Mouse (Mus musculus) kidney, postnatal 36 days (tissue): ENCODE results near the gene Ebf3.

Experiments
- DNase-seq, 2 experiments: peaks; one replicate each; pipeline ENCODE4 v3.0.0; 2021 to 2022; ENCODE audit warnings: mixed read lengths in 2 of 2

The Ebf3 gene

DNA sequence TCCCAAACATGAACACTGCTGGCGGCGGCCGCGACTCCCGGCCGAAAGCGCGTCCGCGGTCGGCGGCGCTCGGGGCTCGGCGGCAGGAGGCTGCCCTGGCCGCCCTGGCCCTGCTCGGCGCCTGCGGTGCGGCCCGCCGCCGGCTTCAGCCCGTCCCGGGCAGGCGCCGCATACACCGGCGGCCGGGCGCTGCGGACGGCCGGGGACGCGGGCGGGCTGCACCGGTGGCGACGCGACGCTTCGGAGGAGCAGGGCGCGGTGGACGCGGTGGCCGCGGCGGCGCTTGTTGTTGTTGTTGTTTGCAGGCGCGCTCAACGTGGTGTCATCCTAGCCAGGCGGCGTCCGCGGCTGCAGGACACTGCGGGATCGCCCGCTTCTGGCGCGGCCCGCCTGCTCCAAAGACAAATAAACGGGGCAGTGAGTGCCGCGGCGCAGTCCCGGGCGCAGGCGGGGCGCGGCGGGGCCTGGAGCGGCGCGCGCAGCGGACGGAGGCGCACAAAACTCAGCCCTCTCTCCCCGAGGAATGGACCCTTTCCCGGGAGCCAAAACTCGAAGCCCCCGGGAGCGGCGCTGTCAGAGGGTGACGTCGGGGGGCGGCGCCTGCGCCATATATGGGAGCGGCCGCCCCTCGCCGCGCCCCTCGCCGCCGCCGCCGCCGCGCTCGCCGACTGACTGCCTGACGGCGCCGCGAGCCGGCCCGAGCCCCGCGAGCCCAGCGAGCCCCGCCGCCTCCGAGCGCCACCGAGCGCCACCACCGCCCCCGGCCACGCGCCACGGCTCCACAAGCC lies at the start of gene Ebf3:
Gene Ebf3, minus strand, starts transcription at position 542 of the 788 bp plus-strand sequence.
- peak; percentile 70 to 88 for DNase-seq

DNA sequence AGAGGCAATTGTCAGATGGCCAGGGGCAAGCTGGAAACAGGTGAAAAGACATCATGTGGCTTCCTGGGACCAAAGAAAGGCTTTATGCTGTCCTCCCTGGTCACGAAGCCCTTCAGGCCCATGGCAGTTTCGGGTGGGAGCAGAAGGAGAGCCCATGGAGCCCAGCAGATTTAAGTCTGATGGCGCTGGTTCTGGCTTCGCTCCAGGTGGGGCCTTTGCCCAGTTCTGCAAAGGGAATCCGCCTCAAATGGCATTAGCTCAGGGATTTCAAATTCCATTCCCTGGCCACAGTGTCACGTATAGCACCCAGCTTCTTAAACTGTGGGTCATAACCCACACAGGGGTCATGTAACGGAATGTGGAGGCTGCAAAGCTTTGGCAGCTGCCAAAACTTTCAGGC lies 32.6 kb upstream of the Ebf3 start:
- DNase-seq: no peak

DNA sequence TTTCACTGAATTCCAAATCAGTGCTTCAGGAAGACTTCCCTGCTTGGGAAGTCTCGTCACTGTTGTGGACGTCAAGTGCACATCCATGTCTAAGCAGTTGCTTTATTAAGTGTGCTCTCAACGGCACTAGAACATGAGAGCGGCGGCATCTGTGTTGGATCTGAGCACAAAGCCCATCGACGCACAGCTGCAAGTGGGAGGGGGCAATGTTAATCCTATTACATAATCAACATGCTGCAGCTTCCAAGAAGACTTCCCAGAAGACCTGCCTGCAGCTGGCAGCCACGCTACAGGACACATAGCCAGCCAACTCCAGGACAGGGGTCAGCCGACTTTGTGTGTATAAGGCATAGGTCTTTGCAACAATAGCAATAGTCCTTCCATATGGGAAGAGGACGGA lies 31.8 kb upstream of the Ebf3 start:
- DNase-seq: no peak

DNA sequence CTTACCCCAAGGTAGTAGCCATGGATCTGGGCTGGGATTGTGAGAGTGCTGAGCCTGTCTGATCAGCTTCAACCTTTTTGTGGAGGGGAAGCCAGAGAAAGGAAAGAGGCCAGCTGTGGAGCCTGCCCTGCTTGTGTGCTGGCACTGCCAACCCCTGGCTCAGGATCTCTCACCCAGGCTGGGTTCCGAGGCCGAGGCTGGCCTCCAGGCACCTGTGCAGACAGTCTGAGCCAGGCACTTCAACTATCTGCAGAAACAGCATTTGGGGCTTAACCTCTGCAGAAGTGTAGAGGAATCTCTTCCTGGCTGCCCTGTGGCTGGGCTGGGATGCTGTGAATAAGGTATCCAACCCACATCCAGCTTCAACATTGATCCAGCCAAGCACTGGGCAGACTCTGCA lies 19.7 kb upstream of the Ebf3 start:
- DNase-seq: no peak

DNA sequence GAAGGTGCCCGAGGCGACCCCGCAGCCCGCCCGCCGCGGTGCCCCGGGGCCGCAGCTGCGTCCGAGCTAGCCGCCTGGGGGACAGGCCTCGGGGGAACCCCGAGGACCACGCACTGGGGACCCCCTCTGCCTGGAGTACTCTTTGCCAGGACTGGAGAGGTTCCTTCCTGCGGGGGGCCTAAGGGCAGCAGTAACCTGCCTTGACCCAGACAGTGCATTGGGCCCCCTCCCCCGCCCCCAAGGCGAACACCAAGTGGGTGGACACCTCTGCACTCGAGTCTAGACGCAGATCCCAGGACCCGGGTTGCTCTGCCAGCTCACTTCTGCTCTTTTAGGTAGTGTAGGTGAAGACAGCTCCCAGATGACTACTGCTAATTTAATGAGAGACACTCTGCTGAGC lies 8.7 kb upstream of the Ebf3 start:
- peak in 1 of 2 experiments; percentile 15 for DNase-seq

DNA sequence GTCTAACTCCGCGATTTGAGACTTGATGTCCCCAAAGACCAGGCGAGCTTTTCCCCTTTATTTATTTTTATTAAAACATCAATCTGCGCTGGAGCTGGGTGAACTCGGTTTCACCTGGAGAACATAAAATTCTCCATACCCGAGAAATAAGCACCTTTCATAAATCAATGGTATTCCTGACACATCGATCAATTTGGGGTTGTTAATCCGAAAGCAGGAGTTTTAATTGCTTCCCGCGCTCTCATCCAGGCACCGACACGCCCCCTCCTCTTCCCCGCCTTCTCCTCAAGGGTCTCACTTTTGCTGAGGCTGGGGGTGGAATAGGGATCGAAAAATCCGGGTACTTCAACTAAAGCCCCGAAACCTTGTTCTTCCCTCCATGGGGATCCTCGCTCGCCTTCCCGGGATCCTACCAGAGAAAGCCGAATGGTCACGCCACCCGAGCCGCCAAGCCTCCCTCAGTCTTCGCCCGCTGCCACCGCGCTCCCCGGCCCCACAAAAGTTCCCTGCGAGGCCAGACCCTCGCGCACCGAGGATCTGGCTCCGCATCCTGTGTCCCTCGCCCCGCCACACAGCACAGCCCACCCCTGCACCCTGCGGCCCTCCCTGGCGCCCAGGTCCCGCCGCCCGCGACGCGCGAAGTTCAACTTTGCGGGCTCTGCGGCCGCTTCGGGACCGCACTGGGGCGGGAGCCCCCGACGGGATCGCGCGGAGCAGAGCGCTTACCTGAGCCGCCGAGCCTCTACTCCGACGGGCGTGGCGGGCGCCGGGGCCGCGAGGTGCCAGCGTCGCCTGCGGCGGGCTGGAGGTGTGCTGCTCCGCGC lies 7.9 kb upstream of the Ebf3 start:
- DNase-seq: peak in 1 of 2 experiments; percentile 15

DNA sequence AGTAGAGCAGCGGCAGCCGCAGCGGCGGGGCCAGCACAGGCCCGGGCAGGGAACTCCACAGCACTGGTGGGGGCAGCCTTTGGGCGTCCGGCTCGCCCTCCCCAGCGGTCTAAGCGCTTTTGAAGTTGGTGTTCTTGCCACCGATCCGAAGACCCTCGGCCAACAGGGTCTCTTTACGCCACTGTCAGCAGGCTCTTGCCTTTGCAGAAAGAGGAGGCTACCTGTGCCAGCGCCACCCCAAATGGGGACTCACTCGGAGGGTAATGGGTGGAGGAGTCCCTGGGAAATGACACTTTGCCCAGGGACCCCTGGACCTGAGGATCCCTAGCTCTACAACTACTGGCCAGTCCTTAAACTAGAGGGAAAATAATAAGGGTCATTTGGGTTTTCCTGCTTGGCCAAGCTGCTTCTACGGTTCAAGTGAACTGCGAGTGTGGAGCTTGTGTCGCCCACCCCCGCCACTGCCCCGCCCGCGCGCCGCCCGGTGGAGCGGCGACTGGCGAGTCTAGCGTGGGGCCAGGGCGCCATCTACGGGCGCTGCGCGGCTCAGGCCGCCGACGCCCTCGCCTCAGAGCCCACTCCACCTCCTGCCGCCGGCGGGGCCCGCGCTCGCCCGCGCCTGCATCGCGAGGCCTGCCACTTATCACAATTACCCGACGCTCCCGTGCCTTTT lies 7.0 kb upstream of the Ebf3 start:
- DNase-seq: peak in 1 of 2 experiments; percentile 79

DNA sequence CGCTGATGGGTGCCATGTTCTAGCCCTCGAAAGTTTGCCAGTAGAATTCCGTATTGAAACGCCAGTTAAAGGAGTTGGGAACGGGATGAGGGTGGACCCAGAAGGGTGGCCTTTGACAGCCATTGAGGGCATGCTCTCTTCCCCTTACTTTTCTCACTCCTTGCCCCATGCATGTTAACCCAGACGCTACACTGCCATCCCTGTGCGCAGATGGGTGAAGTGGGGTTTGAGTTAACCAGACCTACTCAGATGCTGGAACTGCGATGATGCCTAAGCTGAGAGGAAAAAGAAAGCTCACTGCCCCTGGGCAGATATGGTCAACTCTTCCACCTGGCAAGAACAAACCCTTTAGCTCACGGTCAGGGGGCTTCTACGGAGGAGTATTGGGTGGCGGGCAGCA lies 6.1 kb upstream of the Ebf3 start:
- no peak for DNase-seq

DNA sequence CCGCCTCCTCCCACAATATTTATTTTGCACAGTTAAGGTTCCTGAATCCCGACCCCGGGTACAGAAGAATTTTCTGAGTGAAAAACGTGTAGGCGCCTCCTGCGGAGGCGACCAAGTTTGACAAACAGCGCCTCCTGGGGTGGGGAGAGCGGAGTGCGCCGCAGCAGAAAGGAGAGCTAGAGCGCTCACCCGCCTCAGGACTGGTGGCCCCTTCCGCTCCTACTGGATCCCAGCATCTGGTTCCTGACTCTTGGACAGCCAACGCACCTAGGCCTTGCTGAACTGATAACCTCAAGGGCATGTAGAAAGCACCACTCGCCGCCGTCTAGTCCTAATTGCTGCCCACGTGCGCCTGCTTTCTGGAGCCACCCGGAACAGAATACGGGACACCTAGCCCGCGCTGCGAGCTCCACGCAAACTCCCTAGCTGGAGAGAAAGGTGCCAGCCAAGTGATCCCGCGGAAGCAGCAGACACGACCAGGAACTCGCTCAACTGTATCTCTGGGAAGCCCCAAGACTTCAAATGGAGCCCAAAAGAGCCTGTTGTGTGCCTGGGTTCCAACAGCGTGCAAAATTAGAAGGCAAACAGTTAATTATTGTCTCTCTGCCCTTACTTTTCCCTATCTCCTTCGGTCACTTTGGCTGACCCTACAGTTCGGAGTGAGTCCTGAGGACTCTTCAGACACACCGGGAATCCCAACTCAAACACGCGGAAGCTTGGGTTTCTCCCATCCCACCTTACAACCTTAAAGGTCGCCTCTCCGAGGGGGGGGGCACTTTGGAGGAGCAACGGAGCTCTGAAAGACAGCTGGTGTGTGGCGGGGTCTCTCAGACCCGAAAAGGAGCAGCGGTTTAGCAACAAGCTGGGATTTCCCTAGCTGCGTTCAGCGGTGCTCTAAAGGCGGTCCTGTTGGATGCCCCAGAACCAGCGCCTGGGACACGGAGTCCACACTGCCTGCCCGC lies 5.0 kb upstream of the Ebf3 start:
- DNase-seq: peak in 1 of 2 experiments; percentile 72

DNA sequence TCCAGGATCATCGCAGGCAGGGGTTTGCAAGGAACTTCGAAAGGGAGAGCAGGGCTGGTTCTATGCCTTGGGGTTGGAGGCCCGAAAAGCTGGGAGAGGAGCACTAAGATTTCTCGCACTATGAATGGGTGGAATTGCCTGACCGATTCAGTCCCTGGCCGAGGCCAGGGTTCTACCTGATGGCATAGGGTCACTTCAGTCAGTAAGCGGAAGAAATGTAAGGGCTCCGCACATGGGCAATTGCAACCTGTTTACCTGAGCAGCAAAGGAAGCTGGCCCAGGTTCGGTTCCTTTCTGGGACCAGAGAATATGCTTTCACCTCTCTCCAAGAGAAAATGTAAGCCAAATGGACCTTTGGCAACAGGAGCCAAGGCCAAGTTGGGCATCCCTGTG lies 4.1 kb upstream of the Ebf3 start:
- DNase-seq: no peak

DNA sequence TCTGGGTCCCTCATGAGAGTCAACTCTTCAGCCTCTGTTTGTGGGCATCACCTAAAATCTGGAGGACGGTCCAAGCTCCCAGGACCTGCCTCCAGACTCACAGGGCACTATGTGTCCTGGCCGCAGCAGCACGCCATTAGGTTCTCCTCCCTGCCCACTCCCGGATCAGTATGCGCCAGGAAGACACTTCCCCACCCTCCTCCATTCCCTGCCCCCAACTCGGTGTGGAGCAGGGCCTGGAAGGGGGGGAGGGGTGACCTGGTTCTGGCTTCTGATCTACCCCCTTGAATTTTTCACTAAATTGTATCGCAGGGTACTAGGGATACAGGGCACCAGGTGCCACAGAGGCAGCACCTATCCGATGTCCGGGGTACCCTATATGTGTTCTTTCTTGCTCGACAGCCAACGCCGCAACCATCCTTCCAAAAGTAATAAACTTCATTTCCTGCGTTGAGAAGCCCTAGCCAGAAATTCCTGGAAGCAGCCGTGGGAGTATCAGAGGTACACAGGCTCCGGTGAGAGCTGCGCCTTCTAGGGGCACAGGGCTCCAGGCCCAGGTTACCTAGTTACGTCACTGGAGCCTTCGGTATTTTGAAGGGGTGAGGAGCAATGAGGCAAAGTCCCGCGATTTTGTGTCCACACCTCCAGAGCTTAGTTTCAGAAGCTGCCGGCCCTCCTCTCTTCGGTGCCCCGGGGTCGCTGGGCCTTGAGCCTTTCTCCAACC lies 3.6 kb upstream of the Ebf3 start:
- DNase-seq: peak in 1 of 2 experiments; percentile 7

DNA sequence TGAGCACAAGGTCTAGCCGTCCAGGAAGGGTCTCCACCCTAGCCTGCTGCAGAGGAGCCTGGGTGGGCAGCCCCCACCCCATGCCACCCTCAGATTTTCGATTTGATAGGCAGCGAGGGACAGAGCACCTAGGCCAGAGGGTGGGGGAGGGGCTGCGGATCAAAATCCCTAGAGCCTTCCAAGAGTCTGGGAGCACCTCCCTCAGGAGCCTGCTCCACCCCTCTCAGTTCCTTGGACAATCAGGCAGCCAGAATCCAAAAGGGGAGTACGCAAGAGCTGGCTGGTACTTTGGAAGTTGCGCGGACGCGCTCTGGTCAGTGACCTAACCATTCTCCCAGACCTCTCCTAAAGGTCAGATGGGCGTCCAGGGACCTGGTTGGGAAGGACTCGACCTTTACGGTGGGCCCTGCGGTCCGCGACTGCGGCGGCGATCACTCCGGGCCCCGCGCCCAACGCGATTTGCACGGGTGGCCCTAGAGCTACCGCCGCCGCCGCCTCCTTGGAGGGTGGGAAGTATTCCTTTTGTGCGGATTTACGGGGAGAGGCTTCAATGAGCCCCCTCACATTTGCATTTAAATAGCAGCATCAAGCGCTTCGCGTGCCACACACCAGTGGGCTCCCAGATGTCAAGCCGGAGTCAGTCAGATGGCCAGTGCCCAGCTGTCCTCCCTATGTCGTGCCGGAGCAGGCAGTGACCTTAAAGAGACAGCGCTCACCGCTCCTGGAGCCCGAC lies 2.8 kb upstream of the Ebf3 start:
- DNase-seq: peak in 1 of 2 experiments; percentile 10

DNA sequence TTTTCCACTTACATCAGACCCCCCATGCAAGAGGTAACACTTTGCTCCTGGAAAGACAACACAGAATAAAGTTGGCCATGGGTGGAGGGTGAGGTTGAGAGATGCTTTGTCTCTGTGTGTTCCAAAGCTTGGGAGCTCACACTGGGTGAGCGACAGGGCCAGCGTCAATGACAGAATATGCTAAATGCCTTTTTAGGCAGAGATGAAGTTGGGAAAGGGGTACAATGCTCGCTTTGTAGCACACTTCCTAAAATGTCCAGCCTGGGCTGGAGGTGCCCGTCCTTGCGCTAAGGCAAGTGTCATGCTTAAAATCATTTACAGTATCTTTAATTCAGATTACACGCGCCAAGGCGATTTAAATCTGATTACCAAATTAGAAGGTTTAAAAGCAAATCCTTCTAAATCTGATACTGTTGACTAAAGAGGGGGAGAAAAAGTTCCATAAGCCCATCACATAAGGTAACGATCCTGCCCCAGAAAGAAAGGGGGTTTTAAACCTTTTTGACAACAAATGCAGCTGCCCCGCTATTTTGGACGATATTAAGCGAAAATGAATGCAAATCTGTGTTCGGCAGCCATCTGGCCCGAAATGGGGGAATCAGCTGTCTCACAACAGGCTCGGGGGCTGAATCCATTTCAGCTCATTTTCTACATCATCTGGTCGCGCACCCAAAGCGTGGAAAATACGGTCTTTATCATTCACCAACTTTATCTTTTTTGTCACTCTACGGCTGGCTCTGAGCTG lies 2.1 kb upstream of the Ebf3 start:
- DNase-seq: no peak

DNA sequence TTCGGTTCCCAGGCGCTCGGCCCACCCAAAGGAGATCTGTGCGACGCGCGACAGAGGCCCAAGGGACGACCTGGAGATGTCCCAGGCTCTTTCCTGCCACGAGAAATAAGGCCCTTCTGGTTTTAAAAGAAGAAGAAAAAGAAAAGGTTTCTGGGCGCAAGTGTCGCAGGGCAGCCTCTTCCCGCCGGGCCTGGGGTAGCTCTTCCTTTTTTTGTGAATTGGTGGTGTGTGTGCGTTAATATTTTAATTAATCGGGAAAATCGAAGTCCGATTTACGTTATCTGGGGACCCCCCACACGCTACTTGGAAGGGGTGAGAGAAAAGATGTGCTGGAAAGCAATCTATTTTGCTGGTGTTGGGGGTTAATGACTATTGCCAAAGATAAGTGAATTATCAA lies 1.3 kb upstream of the Ebf3 start:
- DNase-seq: no peak

DNA sequence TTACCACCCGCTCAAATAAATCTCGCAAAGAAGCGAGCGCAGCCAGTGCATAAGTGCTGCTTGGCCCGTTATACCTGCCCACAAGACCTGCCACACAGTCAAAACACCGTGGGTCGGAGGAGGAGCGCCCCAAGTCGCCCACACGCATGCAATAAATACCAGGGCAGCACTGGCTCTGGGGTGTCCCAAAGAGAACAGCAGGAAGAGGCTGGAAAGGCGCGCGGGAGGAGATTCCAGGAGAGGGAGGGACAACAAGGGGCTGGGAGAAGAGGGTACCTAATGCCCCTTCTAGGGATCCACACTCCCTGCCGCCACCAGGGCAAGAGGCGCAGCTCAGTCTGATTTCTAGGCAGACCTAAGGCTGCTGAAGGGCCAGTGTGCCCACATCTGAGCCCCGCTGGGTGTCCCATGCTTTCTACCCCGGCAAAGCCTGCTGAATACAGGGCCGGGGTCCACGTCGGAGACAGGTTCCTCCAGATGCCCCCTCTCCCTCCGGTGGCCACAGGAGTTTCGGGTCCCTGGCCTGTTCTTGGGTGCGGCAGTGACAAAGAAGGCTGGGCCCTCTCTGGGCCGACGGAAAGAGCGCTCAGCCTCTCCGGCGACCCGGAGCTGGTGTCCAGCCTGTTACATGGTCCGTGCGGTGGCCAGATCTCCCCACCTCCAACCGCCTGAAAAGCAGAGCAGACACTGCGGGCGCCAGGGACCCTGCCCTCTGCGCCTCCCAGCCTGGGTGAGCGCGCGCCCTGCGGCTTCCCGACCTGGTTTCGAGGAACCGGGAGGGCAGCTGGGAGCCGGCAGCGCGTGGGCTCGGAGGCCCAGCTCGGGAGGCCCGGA lies 682 bp upstream of the Ebf3 start:
- DNase-seq: peak in 1 of 2 experiments; percentile 14

DNA sequence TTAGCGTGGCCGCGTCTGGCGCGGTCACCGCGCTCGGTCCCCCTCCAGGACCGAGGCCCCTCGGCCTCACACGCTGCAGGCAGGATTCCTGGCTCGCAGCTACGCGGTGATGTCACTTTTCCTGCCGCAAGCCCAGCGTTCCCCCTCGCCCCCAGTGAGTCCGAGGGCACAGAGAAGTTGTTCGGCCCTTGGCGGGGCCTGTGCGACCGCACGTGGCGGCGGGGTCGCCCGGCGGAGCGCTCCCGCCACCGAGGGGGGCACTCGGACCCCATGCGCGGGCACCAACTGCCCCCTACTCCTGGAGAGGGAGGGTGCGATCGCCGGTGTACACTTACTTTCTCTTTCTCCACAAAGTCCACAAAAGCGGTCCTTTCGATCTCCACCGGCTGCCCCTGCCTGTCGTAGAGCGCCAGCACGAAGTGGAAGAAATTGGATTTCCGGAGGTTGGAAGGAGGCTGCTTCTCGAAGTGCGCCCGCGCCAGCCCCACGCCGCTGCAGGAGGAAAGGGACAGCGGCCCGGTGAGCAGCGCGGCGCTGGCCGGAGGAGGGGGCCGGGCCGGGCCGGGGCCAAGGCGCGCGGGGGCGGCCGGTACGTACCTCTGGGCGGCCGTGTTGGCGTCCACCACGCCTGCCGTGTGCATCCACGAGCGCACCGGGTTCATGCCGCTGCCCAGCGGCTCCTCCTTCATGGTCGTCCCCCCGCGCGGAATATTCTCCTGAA lies 902 bp downstream of the Ebf3 start:
- peak in 1 of 2 experiments; percentile 43 for DNase-seq

DNA sequence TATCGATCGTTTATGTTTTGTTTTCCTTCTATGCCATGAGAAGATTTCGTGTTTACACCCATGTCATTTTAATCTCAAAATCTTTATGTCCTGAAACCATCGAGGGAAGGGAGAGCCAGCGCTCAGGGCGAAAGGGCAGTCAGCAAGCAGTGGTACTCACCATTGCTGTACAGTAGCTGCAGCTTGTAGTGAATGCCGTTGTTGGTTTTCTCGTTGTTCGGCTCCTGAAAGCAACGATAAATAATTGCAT lies 1.4 kb downstream of the Ebf3 start:
- DNase-seq: peak in 1 of 2 experiments; percentile 15

DNA sequence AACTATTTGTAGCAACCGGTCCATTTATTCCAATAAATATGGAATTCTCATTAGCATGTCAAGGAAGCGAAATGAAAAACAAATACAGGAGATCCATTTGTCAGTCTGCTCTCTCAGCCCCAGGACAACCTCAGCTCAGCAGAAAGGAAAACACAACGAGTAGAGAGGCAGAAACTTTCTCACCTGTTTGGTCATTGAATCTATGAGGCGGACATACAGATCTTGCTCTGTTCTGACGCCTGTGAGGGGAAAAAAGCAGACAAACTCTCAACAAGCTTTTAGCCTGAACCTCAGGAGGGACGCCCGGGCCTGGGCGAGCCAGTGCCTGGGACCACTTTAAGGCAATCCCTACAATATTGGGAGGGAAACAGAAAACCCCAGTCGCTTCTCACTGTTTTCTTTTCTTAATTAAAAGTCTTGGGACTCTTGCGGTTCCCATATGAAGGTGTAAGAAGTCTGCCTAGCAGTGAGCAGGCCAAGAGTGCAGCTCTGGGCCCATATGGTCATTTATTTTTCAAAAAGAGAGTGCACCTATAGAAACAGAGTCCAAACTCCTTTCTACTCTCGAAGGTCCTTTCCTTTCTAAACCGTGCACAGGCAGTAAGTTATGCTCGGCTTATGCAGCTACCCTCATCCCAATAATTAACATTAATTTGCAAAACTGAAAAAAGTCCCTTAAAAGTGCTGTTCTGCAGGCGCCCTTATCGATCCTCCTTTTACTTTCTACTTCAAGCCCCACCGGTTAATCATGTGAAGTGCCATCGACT lies 1.9 kb downstream of the Ebf3 start:
- DNase-seq: peak in 1 of 2 experiments; percentile 5
